Mouse (Mus musculus): ENCODE results near the gene Ppfia4.

The Ppfia4 gene

DNA sequence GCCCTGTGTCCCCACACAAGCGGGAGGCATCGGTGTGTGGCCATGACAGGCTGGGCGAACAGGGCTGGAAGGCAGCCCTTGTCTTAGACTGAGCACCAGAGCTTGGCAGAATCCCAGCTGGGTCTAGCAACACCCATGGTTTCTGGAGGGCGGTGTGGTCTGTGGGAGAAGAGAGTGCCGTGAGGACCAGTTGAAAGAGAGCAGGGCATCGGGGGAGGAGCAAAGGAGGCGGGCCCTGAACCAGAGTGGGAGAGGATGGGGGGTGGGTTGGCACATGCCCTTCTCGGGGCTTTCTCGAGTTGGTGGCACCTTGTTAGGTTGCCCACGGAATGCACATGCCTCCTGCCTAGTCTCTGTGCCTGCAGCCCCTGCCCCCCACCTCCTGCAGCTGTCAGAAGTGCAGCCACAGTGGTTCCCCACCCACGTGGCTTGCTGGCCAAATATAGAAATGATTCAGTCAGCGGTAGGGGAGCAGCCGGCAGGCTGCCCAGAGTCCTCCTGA, at the start of gene Ppfia4:
Ppfia4 (minus strand) TSS at position 159 of the 502 bp plus-strand sequence.
- DNase-seq, result no peak

DNA sequence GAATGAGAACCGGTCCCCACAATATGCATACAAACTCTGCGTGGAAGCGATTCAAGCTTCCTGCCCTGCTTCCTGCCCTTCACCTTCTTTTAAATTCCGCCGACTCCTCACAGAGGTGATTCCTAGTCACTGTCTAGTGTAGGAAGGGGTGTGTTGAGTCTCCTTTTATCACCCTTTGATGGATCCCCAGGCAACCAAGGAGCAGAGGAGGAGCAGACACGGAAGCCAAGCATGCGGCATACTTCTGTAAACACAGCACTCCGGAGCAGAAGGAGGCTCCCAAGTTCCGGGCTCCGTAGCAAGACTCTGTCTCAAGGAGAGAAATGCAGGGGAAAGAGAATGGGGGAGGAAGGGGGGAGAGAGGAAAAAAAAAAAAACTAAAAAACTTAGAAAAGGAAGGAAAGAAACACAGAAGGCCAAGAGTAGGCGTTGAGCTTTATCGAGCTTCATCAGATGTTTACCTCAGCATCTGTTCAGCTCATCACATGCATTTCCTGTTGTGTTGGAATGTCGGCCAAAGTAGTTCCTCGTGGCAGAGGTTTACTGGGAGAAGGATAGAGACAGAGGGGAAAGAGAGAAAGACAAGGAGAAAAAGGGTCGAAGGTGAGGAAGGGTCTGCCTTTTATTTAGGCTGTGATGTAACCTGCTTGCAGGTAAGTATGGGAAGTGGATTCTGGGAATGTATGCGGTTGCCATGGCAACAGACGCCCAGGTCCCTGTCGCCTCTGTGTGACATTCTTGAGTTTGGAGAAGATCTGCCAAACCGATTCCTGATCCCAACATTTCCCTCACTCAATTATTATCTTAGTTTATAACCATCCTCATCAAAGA, 49.3 kb upstream of the Ppfia4 start:
- DNase-seq, result no peak

DNA sequence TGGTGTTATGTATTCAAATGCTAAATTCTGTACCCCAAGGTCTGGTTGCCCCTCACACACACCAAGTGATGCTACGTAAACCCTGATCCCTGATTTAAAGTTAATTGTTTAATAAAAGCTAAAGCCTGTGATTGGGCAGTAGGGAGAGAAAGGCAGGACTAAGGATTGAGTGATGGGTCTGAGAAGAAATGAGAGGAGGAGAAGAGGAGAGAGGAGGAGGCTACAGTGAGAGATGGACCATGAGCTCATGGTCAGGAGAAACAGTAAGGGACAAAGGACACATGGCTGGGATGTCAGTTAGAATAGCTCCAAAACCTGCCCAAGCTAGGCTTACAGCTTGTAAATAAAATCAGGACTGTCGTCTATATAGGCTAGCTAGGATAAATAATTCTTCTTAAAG, 48.3 kb upstream of the Ppfia4 start:
- no peak for DNase-seq

DNA sequence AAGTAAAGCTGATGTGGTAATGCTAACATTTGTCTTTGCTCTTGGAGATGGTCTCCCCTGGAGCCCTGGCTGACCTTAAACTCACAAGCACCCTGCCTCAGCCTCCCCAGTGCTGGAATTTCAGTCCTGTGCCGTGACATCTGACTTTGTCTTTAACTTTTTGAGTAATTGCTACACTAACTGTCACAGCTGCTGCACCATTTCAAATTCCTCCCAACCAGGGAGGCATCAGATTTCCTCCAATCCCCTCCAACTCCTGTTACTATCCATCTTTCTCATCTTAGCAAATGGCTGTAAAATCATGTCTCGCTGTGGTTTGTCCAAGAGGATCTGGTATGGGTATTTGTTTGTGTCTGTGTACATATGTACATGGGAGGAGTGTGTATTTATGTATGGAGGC, 41.4 kb upstream of the Ppfia4 start:
- no peak for DNase-seq

DNA sequence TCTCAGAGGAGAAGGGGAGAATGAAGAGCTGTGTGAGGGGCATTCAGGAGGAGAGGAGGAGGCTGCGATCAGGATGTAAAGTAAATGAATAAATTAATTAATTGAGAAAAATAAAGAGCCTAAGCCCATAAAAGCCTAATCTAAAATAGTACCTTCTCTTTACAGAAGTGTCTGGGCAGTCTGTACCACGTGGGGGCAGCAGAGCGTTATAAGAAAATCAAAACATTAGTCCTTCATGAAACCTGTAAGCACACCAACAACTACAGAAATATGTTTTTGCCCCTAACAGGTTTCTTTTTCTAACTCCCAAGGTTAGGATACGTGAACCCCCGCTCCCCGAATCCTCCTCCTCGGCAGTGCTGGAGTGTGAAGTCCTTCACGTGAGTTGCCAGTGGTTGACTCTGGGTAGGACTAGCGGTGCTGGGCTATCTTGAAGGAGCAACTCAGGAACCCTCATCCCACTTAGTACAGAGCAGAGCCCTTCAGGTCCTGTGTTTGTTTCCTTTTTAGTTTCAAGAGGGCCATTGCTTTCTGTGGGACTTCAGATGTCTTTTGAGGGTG, 36.1 kb upstream of the Ppfia4 start:
- peak; percentile 51 for DNase-seq

DNA sequence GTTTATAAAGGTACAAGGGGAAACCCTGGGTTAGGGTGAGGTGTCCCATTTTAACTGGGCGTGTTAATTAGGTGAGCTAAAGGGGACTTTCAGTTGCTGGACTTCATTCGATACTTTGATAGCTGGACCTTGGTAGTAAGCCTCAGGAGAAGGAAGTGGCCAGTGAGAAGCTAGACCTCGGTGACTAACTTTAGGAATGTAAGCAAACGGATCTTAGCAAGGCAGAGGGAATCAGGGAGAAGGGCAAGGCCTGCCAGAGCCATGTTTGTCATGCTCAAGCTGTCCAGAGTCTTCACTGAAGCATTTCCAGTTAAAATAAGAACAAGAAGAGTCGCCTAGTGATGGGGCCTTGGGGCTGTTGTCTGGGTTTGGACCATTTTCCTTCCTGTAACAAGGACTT, 32.8 kb upstream of the Ppfia4 start:
- no peak for DNase-seq

DNA sequence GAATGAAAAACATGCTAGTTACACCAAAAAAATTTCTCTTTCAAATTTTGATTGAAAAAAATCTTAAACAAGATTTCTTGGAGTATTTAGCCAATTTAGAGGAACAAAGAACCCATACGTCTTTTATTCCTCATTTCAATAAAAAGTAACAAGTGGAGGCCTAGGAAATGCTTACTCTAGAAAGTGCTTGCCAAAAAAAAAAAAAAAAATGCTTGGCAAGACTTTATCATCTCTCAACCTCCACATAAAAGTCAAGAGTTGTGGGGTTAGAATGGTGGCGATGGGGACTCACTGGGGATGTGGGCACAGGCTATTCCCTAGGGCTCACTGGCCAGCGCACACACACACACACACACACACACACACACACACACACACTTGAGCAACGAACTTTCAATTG, 30.5 kb upstream of the Ppfia4 start:
- DNase-seq, result no peak

DNA sequence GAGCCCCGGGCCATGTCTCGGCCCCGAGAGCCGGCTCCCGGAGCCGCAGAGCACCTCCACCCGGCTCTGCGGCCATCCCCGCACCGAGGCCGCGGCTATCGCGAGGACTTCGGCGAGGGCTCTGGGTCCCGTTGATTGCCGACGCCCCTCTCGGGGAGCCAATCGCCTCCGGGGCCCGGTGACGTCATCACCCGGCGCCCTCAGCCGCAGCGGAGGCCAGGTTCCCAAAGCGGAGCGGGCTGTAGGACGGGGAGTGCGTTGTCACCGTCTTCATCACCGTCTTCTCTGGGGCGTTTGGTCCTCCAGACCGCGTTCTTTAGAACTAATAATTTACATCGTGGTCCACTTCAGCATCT, 29.1 kb upstream of the Ppfia4 start, which contains the start of gene Tmem183a:
Tmem183a (minus strand) TSS at position 123 of the 356 bp plus-strand sequence.
- DNase-seq, result peak; percentile 94

DNA sequence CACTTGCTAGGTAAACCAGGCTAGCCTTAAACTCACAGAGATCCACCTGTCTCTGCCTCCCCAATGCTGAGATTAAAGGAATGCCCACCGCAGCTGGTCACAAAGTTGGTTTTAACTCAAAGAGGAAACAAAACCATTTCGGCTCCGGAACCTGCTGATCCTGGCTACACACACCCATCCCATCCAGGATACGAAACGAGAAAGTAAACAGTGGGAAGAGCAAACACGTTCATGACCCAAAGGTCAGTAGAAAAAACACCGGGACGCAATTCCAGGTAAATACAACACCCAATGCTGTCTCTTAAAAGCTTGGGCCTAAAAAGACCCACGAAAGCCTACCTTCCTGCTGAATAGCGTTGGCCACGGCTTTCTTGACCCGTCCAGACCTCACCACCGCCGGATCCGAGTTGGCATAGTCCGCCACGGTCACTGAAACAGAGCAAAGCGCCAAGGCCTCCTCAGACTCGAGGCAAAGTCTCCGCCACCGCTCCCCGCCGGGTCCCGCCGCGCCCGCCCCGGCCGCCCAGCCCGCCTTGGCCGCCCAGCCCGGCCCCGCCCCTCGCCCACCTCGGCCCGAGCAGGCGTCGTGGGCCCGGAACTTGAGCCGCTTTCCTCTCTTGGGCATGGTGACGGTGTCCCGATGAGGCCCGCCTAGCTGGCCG, 28.6 kb upstream of the Ppfia4 start:
- DNase-seq, result no peak

DNA sequence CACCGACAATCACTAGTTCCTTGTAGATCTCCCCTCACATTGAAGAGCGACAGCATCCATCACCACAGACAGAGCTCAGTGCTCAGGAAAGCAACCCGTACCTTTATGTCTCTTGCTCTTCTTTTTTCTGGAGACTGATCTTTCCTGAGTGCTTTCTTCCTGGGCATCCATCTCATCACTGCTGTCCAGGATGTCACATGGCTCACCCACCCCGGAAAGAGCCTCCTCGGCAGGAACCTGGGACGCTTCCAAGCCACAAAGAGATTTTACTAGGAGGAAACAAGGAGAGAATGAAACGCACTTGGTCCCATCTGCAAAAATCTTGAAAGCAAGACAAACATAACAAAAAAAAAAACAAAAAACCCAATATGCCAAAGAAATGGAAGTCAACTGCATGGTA, 27.9 kb upstream of the Ppfia4 start:
- no peak for DNase-seq

DNA sequence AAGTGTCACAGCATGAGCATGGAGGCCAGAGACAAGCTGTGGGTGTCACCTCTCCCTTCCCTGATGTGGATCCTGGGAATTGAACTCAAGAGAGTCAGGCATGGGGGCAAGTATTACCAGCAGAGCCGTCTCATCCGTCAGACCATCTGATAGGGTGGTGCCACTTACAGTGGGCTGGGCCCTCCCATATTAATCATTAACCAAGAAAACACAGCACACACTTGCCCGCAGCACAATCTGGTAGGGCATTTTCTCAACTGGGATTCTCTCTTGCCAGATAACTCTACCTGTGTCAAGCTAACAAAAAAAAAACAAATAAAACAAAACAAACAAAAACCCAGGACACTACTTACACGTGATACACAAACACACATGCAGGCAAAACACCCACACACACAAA, 24.7 kb upstream of the Ppfia4 start:
- DNase-seq, result peak; percentile 10

DNA sequence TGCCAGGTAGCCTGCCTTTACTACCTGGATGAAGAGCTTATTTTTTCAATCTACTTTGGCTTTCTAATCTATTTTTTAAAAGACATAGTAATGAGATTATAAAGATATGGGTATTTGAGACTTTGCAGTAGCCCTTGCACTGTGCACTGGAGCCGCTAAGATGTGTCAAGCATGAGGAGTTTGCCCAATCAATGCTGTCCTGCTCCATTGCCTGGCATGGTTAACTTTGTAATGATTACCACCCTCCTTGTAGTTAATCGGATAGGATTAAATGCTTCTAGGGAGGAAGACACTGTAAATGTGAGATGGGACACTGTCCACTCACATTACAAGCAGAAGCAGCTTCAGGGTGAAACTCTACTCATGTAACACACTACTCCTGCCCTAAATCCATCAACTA, 20.6 kb upstream of the Ppfia4 start:
- DNase-seq, result peak; percentile 33

DNA sequence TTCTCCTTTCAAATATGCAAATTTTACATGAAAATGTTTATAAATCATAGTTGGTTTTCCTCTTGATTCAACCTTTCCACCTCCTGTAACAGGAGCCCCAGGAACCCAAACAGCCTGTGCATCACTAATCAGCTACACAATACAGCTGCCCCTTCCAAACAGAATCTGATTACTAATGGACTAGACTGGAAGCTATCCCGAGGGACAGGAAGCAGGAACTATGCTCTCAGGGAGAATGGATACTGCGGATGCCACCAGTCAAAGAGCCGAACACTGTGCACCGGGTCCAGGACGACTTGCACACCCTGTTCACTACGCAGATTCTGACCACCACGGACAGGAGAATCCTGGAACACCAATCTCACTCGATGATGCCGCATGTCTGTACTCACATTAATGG, 15.1 kb upstream of the Ppfia4 start:
- no peak for DNase-seq

DNA sequence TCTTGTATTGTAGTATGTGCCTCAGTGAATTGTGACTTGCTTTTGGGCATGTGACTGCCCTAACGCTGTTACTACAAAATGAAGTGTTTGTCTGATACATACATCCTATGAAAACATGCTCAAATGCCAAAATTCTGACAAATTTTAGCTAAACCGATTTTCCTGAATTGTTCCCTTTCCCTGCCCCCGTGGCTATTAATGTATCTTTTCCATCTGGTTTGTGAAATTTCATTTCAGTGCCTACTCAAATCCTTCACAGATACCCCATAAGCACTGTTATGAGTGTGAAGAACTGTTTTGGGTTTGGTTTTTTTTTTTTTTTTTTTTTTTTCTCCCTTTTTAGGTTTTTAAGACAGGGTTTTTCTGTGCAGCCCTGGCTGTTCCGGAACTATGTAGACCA, 12.3 kb upstream of the Ppfia4 start:
- no peak for DNase-seq

DNA sequence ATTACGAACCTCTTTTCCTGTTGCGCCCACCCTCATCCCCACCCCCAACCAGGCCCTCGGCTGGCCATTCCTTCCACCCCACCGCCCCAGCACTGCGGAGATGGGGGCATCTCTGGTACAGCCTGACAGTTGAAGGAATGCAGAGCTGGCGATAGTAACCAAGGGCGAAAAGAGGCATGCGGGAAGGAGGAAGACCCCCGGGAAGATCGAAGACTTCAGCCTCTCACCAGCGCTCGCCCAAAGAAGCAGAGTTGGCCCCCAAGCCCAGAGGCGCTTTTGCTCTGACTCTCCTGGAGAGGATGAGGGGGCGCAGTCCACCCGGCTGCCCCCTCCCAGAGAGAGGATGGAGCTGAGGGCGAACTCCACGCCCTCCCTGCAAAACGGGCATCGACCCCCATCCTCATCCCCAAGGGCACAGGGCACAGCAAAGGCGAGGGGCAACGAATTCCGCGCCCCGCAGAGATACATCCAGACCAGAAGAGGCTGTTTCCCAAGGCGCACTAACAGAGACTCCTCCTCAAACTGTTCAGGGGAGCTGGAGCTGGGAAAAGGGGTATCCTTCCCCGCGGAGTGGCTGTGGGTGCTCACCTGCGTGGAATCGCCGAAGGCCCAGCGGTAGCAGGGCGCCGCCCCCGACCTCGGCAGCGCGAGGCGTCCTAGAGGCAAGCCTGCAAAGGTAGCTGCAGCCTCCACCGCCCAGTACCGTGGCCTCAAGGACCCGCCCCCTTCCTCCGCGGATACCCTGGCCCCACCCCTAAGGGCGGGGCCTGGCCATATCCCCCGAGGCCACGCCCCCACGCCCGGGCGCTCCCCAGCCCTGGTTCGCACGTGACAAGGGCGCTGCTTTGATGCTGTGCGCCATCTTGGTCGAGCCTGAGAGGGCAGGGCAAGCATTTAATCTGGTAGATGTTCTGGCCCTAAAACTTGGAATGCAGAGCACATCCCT, 11.6 kb upstream of the Ppfia4 start:
- DNase-seq, result peak; percentile 45

DNA sequence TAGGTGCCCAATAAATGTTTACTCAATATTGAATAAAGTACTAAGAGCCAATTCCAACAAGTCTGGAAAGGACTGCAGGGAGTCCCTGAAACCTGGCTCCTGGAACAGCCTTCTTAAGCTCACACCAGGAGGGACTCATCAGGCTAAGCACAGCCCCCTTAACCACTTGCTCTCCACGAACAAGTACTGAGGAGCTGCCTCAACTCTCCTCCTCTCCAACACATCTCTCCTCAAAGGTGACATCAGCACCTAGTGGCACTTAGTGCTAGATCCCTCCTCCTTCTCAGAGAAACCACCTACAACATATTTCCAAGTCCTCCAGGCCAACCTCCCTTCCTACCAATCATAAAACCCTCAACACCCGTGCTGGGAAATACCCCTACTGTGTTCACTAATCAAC, 10.8 kb upstream of the Ppfia4 start:
- DNase-seq, result no peak

DNA sequence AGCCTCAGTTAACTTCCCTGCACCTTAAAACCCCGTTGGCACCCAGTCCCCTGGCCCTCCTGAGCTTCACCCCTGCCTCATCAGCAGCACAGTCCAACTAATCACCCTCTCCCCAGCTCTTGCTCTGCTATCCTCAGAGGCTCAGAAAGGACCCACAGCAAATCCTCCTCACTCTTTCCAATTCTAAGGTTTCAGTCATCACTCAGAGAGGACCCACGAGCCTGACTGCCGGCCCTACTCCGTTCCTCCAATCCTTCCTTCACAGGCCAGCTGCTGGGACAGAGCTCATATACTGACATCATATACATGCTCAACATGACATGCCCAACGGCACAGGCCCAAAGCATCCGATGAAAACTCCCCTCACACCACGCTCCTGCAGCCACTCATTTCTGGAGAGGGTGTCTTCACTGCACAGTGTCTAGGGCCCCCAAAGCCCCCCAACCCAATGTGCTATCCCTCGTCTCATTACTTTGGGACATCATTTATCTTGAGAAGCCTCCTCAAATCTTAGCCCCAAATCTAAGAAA, 10.1 kb upstream of the Ppfia4 start:
- no peak for DNase-seq

DNA sequence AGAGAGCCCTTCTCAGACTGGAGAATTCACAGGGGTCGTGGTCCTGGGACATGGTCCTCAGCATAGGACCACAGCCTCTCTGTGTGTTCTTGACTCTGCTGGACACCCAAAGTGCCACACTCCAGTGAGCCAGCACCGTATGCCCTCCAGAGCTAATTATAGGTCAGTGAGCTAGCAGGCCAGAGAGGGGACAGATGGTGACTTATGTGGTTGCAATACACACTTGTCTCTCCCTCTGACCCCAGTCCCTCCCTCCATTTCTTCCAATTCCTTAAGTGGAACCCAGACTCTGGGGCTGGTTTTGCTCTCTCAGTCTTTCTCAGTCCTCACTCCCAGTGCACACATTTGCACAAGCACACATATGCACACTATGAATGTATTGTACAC, 9.5 kb upstream of the Ppfia4 start:
- no peak for DNase-seq

DNA sequence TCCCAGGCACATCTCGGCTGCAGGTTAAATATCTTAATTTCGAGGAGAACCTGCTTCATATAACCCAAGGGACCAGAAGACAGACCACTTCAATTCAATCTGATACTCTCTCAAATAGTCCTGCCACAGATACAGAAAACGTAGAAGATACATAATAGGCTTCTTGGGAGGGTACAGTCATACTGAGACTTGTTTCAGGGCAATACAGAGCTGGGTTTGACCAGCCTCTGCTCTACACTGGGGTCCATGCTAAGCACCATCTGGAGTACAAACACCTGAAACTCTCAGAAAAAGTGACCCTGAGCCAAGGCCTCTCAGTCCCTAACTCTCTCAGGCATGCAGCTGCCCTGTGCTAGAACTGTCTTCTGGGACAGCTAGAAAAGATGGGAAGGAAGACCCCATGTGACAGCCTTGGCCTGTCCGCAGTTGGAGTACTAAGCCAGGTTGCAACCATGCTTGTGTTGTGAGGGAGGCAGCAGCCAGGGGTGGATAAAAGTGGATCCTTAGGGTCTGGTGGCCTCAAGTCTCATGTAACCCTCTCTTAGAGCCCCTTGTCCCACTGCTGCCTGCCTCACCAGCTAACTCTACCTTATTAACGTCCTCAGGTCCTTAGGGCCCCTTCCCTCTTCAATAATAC, 9.0 kb upstream of the Ppfia4 start:
- no peak for DNase-seq

DNA sequence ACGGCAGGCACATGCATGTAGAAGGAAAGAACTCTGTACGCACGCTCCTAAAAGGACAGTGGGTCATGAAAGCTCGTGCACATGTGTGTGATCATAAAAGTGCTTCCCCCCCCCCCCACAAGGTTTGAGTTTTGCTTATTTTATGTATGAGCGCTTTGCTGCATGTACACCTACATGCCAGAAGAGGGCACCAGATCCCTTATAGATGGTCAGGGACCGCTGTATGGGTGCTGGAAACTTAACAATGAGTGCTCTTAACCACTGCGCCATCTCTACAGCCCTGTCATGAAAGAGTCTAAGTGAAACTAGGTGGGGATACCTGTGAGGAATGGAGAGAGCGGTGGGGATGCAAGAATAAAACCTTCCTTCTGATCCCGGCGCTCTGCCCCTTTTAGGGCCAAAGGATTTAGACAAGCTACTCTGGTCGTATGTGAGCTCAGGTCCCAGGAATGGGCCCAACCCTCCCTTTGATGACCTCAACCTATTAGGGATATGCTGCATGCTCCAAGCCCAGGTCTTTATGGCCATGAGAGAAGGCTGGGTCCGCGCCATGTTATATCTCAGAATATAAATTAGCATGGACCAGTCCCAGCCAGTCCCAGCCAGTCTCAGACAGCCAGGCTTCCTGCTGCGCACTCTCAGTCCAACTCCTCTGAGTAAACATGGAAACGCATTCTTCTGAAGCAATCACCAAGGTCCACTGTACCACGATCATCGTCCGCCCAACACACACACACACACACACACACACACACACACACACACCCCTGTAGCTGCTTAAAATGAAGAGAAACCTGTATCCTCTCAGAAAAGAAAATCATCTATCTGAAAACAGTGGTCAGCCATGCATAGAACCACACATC, 7.3 kb upstream of the Ppfia4 start:
- DNase-seq, result no peak

DNA sequence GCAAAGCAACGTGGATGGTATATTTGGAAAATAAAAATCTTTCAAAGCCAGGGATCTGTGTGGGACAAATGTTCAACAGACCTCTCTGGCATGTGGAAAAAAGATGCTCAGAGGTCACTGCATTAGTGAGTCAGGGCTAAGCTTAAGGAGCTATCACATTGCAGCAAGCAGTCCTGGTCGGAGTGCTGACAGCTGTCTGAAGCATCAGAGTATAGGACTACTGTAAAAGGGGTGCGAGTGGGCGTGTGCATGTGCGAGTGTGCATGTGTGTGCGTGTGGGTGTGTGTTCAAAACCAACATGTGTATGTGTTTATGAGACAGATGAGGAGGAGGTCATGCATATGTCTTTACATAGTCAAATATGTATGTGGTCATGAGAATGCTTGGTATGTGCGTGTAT, 6.4 kb upstream of the Ppfia4 start:
- no peak for DNase-seq
